Mouse (Mus musculus): Measurements from ENCODE around the gene Eme1.

Gene Eme1

GRCm38 (mm10) chr11:94646457-94646856, 7.3 kb downstream of the Eme1 start:
- no peak for DNase-seq (ENCODE audit: low read depth, low spot score)

DNA sequence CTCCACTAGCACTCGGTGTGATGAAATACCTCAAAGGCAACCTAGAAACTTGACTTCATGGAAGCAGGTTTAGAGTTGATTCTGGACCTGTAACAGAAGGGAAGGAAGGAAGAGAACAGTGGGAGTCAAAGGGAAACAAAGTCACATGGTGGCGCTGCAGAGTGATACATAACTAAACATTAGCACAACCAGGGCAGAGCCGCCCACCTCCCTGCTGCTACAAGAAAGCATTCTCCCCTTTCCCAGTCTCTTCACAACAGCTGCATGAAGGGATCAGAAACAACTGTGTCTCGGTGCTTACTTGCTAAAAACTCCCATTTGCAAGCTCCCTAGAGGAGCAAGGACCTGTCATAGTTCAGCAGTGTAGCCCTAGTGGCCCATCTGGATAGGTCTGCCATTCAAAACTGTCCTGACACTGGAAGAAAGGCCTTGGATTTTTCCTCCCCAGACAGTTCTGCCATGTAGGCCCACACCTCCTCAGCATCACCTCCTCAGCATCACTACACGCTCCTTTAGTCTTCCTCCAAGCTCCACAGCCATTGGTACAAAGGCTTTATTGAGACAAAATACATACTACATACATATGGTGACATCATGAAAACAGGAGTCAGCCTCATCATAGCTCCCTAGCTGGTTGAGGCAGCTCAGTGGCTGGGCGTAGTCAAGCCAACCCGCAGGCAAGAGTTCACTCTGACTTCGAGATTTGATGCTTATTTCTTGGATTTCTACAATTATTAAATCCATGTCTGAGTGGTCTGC, 9.1 kb downstream of the Eme1 start:
- DNase-seq (ENCODE audit: low read depth, low spot score) = no peak

GRCm38 (mm10) chr11:94634431-94634830, 19.3 kb downstream of the Eme1 start:
- no peak for DNase-seq (ENCODE audit: low read depth, low spot score)

DNA sequence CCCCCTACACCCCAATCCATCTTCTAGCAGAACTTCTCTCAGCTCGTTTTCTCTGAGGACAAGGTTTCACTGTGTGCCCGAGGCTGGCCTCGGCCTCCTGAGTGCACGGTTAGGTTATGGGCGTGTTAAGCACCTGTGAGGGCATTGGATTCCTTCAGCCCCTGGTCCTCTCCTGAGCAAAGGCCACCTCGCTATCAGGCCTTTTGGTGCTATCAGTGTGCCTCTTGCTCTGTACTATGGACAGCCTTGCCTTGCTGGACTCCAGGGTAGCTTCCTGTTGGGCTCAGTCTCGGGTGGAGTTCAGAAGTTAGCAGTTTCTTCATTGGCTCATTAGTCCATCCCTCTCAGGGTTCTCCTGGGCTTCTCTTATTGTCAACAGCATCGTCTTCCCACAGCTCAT, 20.8 kb downstream of the Eme1 start:
- DNase-seq (ENCODE audit: low read depth, low spot score) = no peak

DNA sequence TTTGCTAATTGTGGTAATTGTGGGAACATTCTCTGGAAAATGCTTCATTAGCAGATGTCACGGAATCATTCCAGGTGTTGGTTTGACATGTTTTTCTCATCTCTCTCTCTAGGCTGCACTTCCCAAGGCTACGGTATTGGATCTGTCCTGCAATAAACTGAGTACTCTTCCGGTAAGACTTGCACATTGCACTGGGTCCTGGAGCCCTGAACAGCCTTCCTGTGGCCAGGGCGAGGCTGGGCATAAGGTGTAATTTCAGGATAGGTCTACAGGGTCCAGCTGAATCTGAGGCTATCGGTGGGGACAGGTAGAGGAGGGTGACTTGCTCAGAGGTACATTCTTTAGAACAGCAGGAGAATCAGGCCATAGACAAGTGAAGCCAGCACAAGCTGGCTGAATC, 21.8 kb downstream of the Eme1 start:
- no peak for DNase-seq (ENCODE audit: low read depth, low spot score)

- peak; percentile 33 for DNase-seq (ENCODE audit: low read depth, low spot score)
These were observed 23.4 kb downstream of the Eme1 start for GRCm38 (mm10) chr11:94630199-94631011.

DNA sequence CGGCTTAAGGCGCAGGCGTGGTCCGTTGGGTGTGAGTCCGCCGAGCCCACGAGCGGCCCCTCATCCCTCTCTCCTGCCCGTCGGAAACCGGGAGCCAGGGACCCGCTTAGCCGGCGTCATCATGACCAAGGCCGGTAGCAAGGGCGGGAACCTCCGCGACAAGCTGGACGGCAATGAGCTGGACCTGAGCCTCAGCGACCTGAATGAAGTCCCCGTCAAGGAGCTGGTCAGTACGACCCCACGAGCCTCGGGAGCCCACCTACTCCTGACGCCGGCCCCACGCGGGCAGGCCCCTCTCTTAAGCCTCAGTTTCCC, 23.9 kb downstream of the Eme1 start:
- no peak for DNase-seq (ENCODE audit: low read depth, low spot score)

DNA sequence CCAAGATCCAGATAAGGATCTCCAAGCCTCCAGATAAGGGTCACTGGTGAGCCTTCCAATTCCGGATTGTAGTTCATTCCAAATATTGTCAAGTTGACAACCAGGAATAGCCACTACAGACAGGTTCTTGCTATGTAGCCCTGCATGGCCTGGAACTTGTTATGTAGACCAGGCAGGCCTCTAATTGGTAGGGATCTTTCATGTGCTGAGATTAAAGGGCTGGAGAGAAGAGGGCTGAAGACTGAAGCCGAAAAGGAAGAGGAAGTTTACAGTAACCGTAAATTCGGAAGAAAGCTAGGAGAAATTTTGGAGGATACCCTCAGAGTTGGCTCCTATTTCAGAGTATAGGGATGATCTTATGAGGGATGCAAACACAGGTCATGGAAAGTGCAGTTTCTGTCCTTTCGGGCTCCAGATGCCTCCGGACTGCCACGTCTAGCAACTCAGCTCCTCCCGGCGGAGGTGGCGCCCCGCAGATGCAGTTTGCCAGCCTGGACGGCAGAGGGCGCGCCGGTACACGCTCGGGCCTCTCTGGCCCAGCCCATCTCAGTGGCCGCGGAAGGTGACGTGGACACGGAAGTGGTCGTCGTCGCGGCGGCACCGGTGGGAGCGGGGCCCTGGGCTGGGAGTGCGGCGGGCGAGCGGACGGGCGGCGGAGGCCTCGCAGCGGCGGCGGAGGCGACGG, 24.4 kb downstream of the Eme1 start, which contains the start of gene Lrrc59:
Gene Lrrc59, plus strand, starts transcription at position 569 of the 685 bp plus-strand sequence.
- DNase-seq (ENCODE audit: low read depth, low spot score) = peak; percentile 86

- DNase-seq (ENCODE audit: low read depth, low spot score) = no peak
These were observed 31.6 kb downstream of the Eme1 start for GRCm38 (mm10) chr11:94622162-94622561.

GRCm38 (mm10) chr11:94621458-94621852, 32.3 kb downstream of the Eme1 start:
- no peak for DNase-seq (ENCODE audit: low read depth, low spot score)

GRCm38 (mm10) chr11:94620766-94621457, 32.9 kb downstream of the Eme1 start:
- DNase-seq (ENCODE audit: low read depth, low spot score) = no peak

DNA sequence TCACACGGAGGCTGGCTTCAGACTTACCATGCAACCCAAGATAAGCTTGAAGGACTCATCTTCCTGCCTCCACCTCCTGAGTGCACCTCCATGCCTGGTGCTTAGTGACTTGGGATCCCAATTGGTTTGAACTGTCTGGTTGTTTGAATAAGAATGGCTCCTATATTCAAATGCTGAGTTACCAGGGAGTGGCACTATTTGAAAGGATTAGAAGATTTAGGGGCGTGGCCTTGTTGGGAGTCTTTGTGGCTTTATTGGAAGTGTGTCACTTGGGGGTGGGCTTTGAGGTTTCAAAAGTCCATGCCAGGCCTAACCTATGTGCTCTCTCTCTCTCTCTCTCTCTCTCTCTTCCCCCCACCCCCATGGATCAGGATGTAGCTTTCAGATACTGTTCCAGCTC, 36.1 kb downstream of the Eme1 start:
- DNase-seq (ENCODE audit: low read depth, low spot score) = no peak

DNA sequence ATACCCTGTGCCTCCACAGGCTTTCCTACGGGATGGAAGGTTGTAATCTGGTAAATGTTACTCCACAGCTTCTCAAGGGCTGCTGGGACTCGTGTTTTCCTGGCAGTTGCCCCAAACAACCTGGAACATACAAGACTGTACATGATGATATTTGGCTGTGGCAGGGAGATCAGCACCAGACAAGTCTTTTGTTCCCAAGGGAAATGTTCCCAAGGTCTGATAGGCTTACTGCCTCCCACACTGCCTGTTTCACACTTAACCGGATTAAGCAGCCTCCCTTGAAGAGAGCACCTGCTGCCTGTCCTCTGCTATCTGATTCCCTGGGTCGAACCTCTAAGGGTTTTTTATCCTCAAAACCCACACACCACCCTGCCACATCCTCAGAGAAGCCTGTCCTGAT, 38.3 kb downstream of the Eme1 start:
- DNase-seq (ENCODE audit: low read depth, low spot score) = no peak

DNA sequence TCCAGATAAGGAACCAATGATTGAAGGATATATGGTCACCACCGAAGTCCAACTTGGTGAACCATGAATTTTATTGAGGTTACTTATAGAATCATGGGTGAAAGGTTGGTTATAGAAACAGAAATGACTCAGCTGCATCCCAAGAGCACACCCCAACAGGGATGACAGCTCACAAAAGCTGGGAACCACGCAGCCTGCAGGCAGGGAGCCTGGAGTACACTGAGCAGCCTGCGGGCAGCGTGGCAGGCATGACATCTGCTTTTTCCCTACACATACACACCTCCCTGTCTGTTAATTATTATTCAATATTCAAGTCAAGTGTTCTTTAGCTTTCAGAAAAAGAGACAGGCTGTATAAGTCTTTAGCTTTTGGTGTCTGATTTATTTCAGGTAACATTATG, 39.2 kb downstream of the Eme1 start:
- no peak for DNase-seq (ENCODE audit: low read depth, low spot score)

DNA sequence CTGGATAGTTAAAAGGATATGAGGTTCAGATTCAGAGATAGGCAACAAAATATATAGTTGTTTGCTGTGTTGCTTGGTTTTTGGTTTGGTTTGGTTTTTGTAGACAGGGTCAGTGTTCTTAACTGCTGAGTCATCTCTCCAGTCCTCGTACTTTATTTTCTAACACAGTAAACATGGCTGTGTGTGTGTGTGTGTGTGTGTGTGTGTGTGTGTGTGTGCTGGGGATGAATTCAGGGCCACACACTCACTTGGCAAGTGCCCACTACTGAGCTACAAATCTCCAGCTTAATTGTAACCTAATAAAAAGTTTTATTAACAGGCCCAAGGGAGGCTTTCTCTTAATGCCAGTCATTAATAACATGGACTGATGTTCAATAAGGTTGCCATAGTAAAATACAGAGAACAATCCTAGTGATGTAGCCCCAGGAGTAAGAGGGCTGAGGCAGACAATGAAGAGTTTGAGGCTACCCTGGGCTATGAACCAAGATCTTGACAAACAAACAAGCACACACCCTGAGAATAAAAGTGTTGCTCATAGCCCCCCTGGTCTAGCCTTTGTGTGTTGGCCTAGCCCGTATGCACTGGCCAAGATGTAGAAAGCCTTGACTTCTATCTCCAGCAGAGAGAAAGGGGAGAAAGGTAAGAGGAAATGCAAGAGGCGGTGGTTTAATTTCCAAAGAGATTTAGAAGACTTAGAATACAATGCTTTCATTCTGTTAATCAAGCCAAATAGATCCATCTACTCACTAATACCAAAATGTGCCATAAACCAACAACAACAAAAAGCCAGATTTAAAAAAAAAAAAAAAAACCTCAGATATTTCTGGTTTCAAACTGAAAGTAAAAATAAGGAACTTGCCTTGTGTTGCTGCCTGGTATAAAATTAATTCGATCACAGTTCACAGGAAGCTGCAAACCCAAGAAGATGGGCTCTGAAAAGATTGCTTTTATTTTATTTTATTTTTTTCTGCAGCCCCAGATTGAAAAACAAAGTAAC, 42.7 kb downstream of the Eme1 start:
- no peak for DNase-seq (ENCODE audit: low read depth, low spot score)

- DNase-seq (ENCODE audit: low read depth, low spot score) = no peak
These were observed 51.3 kb downstream of the Eme1 start for GRCm38 (mm10) chr11:94602356-94602955.

- DNase-seq (ENCODE audit: low read depth, low spot score) = peak; percentile 53
These were observed 52.2 kb downstream of the Eme1 start, which contains the start of gene Acsf2 for GRCm38 (mm10) chr11:94601321-94602281. Gene Acsf2 (minus strand): TSS chr11:94601871.

GRCm38 (mm10) chr11:94600447-94600846, 53.3 kb downstream of the Eme1 start:
- DNase-seq (ENCODE audit: low read depth, low spot score) = no peak
